Mouse (Mus musculus) brain, embryonic 14.5 days (tissue): ENCODE measurements at regions not wholly inside any gene's neighbourhood (a gene's known extent, or its start where the extent isn't known, plus 50 kb on each side); places are given as distances from the start of the nearest gene placed in this dataset.

ENCODE experiments used
- DNase-seq: peaks from one replicate; pipeline ENCODE4 v3.0.0-alpha.2; 2011; ENCODE audit warnings: low read depth
- CTCF ChIP-seq: fragments of 200-500 bp; IDR thresholded peaks from 2 replicates; pipeline ENCODE4 v1.5.1; 2012; ENCODE audit warnings: inconsistent platforms, mild to moderate bottlenecking, moderate library complexity, borderline replicate concordance; ENCODE audit not compliant: insufficient read depth, insufficient read length; ENCODE audit errors: extremely low read depth
- POLR2A ChIP-seq: fragments of 200-500 bp; IDR thresholded peaks from 2 replicates; pipeline ENCODE4 v1.6.1; 2012; ENCODE audit warnings: mild to moderate bottlenecking, inconsistent platforms, borderline replicate concordance; ENCODE audit not compliant: poor library complexity, insufficient read depth, insufficient read length, severe bottlenecking; ENCODE audit errors: extremely low read depth

DNA sequence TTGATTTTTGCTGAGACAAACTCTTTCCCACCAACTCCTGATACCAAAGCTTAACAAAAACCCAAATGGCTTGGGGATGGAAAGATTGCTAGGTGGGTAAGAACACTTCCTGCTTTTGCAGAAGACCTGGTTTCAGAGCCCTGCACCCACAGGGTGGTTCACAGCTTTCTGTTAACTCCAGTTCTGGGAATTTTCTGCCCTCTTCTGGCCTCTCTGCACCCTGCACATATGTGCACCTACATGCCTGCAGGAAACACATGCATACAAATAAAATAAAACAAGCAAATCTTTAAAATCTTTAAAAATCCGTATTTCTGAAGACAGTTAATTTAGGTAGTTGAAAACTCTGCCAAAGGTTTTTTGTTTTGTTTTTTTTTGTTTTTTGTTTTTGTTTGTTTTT, 283.8 kb downstream of the Emp1 start:
- TF ChIP-seq POLR2A (no peak), CTCF (no peak)

DNA sequence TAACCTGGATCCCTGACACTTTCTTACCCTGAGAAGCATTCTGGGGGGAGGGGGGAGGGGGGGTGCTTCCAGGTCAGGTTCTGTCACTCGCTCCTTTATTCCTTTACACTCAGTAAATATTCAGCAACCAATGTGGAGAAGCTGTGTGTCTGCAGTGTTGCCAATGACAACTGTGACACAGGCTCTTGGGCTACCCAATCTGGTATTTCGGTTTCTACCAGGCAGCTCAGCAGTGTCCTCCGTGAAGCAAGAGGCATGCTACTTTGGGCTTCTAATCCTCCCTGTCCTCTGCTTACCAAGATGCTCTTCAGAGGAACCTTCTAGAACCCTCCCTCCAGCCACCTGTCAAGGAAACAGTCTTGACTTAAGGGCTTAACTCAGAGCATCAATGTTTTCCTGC, 290.7 kb downstream of the Emp1 start:
- no peak for TF ChIP-seq CTCF
- TF ChIP-seq POLR2A, result no peak
- DNase-seq, result no peak

More for the DNA sequence above, 283.8 kb downstream of the Emp1 start:
- no peak for DNase-seq

DNA sequence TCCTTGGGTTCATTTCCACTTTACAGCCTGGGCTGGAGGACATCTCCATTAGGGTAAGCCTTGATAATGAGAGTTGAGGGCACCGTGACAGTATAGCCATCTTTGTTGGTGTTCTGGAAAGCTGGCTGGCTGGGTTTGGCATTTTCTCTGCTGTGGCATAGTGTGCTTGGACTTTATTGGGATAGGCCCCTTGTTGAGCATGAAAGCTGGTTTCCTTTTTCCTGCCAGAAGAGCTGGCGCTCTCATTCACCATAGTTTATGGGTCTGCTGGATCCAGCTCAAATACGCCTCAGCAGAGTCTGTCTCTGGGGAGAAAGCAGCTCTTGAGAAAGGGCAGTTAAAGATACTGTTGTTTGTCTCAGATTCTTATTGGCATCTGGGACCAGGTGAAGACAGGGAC, 300.0 kb downstream of the Emp1 start:
- no peak for DNase-seq
- no peak for TF ChIP-seq POLR2A
- no peak for TF ChIP-seq CTCF

DNA sequence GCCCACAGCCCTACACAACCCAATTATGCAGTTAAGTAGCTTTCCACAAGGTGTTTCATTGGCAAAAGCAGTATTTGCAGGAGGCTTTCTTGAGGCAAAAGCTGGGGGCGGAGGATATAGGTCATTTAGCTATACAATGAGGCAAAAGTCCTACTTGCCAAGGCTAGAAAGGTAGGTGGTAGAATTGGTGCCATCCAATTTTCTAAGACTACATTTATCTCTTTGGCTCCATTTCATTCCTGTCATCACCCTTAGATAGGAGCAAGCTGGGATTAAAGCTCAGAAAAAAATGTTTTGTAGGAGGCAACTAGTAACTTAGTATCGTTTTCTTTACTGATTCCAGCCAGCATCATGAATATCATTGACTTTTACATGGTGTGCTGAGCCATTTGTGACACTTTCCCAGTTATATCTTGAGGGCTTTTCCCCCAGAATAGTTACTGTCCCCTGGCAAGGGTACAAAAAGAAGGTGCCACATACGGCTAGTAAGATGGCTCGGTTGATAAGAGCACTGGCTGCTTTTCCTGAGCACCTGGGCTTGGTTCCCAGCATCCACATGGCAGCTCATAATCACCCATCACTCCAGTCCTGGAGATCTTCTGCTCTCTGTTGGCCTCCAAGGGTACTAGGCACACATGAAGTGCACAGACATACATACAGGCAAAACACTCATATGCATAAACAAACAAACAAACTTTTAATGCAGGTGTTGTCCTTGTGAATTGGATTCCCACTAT, 300.6 kb downstream of the Emp1 start:
- no peak for TF ChIP-seq CTCF
- TF ChIP-seq POLR2A, result no peak
- DNase-seq, result no peak
